Comparison of ENCODE assay signal across 34 mouse cellular contexts in genomic region chr4:82831155-82831554, GRCm38 (mm10). TPM values are rescaled to one million over a fixed set of nuclear protein-coding genes. Genes with fewer than 3 reads are reported as not detected.
"Had no signal": no experiment of that assay in that cellular context is flagged by ENCODE, and none has a peak within 500 bp of the region (broad histone marks: within the 10 kb centered on the region; RNA-seq: fewer than 3 reads in every experiment).

No protein-coding gene starts in this region.

- H3K9ac ChIP-seq: embryonic facial prominence, embryonic 12.5 days; embryonic facial prominence, embryonic 13.5 days; embryonic facial prominence, embryonic 15.5 days; forebrain, embryonic 12.5 days; forebrain, embryonic 13.5 days; forebrain, embryonic 15.5 days; forebrain, postnatal 0 days had no signal

- H3K4me2 ChIP-seq: embryonic facial prominence, embryonic 12.5 days; embryonic facial prominence, embryonic 13.5 days; embryonic facial prominence, embryonic 15.5 days; forebrain, embryonic 12.5 days; forebrain, embryonic 13.5 days; forebrain, embryonic 15.5 days had no signal

- H3K27me3 ChIP-seq: embryonic facial prominence, embryonic 12.5 days; embryonic facial prominence, embryonic 13.5 days; embryonic facial prominence, embryonic 15.5 days; forebrain, embryonic 12.5 days; forebrain, embryonic 13.5 days; forebrain, embryonic 15.5 days had no signal

- ATAC-seq: forebrain, embryonic 13.5 days; forebrain, embryonic 14.5 days; forebrain, embryonic 15.5 days; forebrain, embryonic 16.5 days; forebrain, postnatal 0 days had no signal

- H3K9me3 ChIP-seq: embryonic facial prominence, embryonic 10.5 days; embryonic facial prominence, embryonic 12.5 days; embryonic facial prominence, embryonic 13.5 days; embryonic facial prominence, embryonic 15.5 days; forebrain, embryonic 10.5 days; forebrain, embryonic 12.5 days; forebrain, embryonic 13.5 days; forebrain, embryonic 15.5 days had no signal

- H3K4me1 ChIP-seq: embryonic facial prominence, embryonic 10.5 days; embryonic facial prominence, embryonic 12.5 days; embryonic facial prominence, embryonic 13.5 days; embryonic facial prominence, embryonic 15.5 days; forebrain, embryonic 10.5 days; forebrain, embryonic 12.5 days; forebrain, embryonic 13.5 days had no signal

- H3K36me3 ChIP-seq: embryonic facial prominence, embryonic 12.5 days had no signal

- H3K4me3 ChIP-seq: embryonic facial prominence, embryonic 10.5 days; embryonic facial prominence, embryonic 12.5 days; embryonic facial prominence, embryonic 13.5 days; embryonic facial prominence, embryonic 15.5 days; erythroblast, embryonic 14.5 days; forebrain, embryonic 10.5 days; forebrain, embryonic 12.5 days; forebrain, embryonic 13.5 days; forebrain, embryonic 15.5 days; gastrocnemius, adult 2 months; heart, adult 2 months had no signal

- DNase-seq: cerebellum, adult 9-10 months; cerebellum, adult 9-11 months; cerebellum, postnatal 10 days; cerebellum, postnatal 14 days; cerebellum, postnatal 25 days; cerebellum, postnatal 36 days; embryo, embryonic 11 days; forebrain, postnatal 0 days; gastrocnemius, adult 2 months; gastrocnemius, postnatal 10 days; gastrocnemius, postnatal 14 days; gastrocnemius, postnatal 25 days; gastrocnemius, postnatal 36 days; heart, adult 11 months; heart, adult 18-20 months; heart, adult 2 months had no signal

- H3K27ac ChIP-seq: embryonic facial prominence, embryonic 10.5 days; embryonic facial prominence, embryonic 12.5 days; embryonic facial prominence, embryonic 13.5 days; embryonic facial prominence, embryonic 15.5 days; forebrain, embryonic 10.5 days; forebrain, embryonic 12.5 days; forebrain, embryonic 13.5 days; forebrain, embryonic 15.5 days; gastrocnemius, adult 2 months; heart, adult 2 months had no signal

RNA-seq across cellular contexts. Expression of gene Zdhhc21, which starts 28.6 kb away (rescaled TPM):
- polyA plus RNA-seq: erythroblast, embryonic 14.5 days had no signal

RNA-seq across cellular contexts. Expression of gene Cer1, which starts 53.8 kb away (rescaled TPM):
- total RNA-seq: common myeloid progenitor, adult 5-6 weeks; gastrocnemius, adult 18-20 months; gastrocnemius, adult 2 months; gastrocnemius, adult 8-10 months; gastrocnemius, postnatal 10 days; gastrocnemius, postnatal 14 days; gastrocnemius, postnatal 25 days; gastrocnemius, postnatal 36 days; granulocyte monocyte progenitor cell, adult 5-6 weeks; heart, adult 18-20 months; heart, adult 2 months; heart, adult 8-10 months had no signal
- polyA plus RNA-seq: embryonic facial prominence, embryonic 10.5 days; erythroblast, embryonic 14.5 days; forebrain, embryonic 10.5 days; forebrain, embryonic 11.5 days; forebrain, embryonic 12.5 days; forebrain, embryonic 16.5 days; forebrain, postnatal 0 days; gonadal fat pad, adult 2 months; heart, adult 2 months had no signal
